Mouse (Mus musculus): ENCODE data around the gene Fxn. TPM values are rescaled to one million over a fixed set of nuclear protein-coding genes. Genes with fewer than 3 reads are reported as not detected.

Gene Fxn
- polyA plus RNA-seq, 1 experiment: 231 TPM

DNA sequence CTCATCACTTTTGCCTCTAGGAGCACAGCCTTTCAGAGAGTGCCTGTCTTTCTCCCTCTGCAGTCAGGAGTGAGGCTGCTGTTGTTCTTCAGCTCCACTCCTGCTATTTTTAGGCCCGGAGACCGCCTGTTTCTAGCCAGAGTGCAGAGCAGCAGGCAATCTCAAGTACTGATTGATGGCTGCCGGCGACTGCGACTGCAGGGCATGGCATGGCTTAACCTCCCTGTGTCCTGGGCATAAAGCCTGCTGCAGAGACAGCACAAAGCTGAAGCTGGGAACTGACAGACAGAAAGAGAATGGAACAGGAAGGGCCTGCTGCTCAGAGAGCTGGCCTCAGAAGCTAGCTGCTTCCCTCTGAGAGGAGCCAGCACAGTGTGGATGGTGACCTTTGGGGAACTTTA is 27.9 kb upstream of the Fxn start:
- no peak for TF ChIP-seq GATA1 (IDR thresholded peaks at IDR 0.05; ENCODE audit: low read length)

DNA sequence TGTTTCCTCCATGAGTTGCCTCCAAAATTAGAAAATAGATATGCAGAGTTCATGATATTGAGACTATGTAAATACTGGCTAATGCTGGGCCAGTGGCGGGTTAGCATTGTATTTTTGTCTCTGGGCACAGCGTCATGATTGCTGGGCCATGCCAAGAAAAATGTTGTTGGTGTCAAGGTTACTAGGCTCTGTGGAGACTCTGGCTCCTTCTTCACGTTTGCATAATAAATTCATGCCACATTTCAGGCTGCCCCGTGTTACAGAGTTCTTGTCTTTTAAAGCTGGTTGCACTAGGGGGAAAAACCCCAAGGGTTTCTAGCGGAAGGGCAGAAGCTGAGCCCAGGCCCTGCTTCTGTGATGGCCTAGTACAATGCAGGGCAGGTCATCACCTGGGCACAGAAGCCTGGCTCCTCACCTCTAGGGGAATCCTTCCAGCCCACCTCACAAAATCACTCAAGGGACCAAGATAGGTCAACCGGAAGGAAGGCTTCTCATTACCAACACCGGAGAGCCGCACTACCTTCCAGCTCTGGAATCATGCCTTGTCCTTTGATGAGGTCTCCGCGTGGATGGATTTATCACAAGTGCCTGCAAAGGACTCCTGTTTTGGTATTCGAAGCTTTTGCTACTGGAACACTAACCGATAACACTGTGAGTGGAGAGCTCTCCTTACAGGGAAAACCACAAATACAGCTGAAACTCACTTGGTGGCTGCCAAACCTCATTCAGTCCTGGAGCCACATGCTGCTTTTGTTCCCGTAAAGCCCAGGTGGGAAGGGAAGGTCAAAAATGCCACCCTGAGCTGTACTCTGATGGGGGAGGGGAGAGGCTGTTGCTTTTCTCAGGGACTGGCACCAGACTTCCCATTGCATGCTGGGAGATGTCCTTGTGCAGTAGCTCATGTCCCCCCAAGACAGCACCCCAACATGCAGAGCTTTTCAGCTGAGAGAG is 27.1 kb upstream of the Fxn start:
- no peak for TF ChIP-seq GATA1 (IDR thresholded peaks at IDR 0.05; ENCODE audit: low read length)

DNA sequence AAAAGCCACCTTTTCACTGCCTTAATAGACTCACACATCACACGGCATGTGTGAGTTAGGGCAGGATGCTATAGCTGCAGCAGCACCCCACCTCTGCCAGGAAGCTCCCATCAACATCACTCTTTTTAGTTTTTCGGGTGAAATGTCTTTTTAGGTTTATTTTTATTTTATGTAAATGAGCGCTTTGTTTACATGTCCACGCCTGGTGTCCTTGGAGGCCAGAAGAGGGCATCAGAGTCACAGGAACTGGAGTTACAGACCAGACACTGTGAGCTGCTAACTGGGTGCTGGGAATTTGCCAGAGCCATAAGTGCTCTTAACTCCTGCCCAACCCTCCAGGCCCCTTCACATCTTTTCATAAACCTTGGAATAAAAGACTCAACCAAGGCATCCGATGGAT is 25.9 kb upstream of the Fxn start:
- no peak for TF ChIP-seq GATA1 (IDR thresholded peaks at IDR 0.05; ENCODE audit: low read length)

DNA sequence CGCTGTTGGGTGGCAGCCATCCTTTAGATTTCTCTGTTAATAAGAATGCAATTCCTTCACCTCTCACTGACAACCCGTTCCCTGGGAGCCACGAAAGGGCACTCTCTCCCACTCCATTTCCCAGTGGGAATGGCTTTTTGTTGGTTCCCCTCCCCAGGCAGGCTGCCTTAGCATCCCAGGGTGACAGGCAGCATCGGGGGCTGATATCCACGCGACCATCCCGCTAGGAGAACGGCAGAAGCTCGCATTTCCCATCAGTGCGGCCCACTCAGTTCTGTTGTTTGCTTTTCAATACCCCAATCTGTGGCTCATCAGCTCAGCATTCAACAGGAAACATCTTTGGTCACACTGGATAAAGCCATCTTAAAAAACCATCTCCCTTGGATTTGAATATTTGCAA is 21.8 kb upstream of the Fxn start:
- TF ChIP-seq GATA1 (IDR thresholded peaks at IDR 0.05; ENCODE audit: low read length): no peak

DNA sequence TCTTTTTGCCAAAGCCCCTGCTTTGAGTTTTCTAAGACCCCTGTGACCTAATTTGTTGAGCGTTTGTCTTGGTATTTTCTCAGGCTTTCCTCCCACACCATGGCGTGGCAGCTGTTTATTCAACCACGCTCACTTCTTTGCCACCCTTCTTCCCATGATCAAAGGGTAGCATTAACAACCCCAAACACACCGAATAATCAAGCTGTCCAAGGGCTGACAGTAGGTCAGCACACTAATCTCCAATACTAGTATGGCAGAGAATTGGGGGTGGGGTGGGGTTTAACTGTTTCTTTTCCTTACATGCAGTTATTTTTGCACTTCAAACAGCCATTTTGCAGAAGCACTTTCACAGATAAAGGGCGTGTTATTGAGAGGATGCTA is 21.4 kb upstream of the Fxn start:
- no peak for TF ChIP-seq GATA1 (IDR thresholded peaks at IDR 0.05; ENCODE audit: low read length)

DNA sequence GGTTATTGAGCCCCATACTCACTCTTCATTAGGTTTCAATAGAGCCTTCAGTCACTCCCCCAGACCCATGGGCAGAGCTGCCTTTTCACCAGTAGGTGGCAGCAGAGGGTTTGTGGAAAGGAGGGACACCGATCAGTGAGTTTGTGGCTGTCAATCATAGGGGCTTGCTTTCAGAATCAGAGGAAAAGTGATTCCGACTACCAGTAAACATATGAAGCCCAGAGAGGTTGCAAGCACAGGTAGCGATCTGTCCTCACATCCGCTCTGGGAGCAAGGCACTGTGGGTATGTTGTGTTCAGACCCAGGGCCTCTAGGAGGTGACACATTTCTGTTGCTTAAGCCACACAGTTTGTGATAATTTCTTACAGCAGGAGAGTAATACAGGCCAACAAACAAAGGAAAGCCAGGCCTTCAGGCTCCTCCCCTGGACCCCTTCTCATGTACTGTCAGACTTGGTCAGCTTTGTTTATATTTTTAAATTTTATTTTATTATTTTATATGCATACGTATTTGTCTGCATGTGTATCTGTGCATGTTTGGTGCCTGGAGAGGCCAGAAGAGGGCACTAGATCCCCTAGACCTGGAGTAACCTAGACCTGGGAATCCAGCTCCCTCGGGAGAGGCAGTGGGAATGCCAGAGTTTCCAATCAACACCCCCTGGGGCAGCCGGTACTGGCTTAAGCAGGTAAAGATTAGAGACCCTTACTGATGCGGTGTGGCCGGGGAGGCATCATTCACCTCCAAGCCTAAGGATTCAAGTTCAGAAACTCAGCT is 20.8 kb upstream of the Fxn start:
- TF ChIP-seq GATA1 (IDR thresholded peaks at IDR 0.05; ENCODE audit: low read length): no peak

DNA sequence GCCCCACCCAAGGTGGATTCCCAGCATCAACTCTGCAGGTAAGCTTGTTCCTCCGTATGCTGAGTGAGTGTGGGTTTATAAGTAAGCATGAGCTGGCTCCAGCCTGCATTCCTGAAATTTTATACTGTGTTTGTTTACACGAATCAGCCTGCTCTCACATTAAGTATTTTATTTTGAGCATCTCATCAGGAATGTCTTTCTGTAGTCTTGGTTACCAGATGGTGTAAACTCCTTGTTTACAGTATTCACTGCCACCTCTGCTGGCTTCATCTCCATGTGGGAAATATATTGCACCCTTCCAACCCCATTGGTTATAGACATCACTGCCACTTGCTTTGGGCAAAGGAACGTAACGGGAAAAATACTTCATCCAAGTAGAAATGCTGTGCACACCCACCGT is 13.1 kb upstream of the Fxn start:
- TF ChIP-seq GATA1 (IDR thresholded peaks at IDR 0.05; ENCODE audit: low read length): no peak

DNA sequence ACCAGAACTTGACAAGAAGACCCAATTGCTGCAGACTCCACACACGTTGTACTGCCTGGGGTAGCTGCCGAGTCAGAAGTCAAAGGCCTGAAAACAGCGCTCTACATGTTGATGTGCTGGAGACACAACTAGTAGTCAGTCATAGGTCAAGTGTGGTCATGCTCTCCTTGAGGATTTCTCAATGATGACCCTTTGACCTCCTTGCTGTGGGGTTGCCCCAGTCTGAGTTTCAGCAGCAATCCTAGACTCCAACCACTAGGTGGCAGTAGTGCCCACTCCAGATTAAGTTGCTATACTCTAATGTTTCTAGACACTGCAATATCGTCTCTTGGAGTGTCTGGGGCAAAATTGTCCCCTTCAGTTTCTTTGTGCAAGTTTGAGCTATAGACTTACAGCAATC is 3.8 kb upstream of the Fxn start:
- no peak for TF ChIP-seq GATA1 (IDR thresholded peaks at IDR 0.05; ENCODE audit: low read length)

DNA sequence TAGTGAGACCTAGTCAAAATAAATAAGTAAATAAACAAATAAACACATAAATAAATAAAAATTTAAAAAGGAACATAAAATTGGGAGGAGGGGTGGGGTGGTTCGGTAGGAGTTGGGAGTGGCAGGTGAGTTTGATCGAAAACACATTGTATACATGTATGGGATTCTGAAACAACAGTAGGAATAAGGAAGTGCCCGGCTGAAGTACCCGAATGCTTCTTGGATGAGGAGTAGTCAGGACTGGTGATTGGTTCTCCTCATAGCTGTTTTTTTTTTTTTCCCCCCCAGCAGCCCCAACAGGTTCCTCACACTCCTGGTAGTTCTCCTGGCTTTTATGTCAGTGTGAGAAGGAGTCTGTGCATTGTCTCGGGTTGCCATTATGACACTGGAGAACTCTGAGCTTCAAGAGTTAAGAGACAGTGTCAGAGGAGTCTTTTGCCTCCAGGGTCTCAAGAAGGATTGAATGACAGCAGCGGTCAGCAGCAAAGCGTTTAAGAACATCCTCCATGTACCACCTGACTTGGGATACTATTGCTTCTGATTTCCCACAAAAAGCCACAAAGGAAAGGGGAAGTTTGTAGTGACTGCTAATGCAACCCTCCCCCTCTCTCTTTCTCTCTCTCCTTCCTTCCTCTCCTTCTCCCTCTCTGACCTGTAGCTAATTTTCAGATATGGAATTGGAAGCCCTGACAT is 1.0 kb upstream of the Fxn start:
- TF ChIP-seq GATA1 (IDR thresholded peaks at IDR 0.05; ENCODE audit: low read length): no peak

DNA sequence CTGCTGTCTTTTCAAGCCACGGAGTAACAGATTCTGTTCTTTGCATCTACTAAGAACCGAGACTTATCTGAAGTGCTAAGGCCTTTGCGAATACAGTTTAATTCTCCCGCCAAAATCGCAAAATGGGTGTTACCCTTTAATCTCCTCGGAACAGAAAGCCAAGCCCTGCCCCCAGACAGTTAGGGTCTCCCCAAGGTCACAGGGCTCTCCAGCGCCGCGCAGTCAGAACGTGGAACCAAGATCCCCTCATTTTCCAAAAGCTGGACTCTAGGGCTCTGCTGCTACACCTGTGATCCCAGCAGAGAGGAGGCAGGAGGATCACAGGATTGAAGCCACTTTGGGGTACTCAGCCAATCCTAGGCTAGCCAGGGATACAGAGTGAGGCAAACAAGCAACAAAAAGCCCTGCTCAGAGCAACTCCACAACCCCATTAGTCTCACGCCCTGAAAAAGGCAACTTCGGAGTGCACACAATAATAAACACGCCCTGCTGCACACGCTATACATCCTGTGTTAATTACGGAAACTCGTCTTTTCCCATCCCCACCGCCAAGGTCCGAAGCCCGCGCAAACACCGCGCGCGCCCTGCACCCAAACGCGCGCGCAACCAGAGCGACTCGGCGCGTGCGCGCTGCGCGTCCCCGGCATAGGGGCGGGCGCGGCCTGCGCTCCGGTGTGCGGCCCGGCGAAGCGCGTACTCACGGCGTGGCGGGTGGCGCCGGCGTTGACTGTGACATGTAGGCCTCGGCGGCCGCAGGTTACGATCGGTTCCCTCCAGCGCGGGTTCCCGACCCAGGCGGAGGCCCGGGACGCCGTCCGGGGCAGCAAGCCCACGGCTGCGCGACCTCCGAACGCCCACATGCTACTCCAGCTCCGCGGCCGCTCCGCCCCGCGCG is 452 bp downstream of the Fxn start:
- TF ChIP-seq GATA1 (IDR thresholded peaks at IDR 0.05; ENCODE audit: low read length): no peak

DNA sequence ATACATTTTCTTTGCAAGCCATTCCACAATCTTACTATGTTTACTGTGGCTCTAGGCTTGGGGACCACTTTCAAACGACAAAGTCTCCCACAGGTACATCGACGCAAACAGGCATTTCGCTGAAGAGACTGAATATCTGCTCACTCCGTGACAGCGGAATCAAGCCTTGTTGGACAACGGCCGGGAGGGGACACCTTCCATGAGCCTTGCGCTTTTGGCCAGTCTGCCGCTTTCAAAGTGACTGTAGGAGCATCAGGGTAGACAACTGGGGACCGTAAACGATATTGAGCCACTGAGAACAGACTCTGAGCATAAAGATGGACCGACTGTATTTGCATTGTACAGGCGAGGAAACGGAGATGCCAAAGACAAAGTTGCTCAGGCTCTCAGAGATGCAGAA is 1.5 kb downstream of the Fxn start:
- TF ChIP-seq GATA1 (IDR thresholded peaks at IDR 0.05; ENCODE audit: low read length): no peak

DNA sequence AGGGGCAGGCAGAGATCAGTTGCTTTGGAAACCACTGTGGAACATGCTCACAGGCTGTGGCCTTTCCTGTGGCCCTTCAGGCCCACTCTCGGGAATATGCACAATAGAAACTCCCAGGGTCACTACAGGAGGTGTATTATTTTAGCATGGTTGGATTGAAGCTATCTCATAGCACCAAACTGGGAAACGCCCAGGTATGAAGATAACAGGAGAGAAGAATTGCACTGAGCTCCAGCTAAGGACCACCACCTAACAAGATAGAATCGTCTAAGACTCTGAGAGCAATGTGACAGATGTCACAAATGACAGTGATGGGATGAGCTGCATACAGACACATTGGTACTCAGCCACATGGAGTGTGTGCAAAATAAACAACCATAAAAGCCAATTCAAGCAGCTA is 6.1 kb downstream of the Fxn start:
- no peak for TF ChIP-seq GATA1 (IDR thresholded peaks at IDR 0.05; ENCODE audit: low read length)

DNA sequence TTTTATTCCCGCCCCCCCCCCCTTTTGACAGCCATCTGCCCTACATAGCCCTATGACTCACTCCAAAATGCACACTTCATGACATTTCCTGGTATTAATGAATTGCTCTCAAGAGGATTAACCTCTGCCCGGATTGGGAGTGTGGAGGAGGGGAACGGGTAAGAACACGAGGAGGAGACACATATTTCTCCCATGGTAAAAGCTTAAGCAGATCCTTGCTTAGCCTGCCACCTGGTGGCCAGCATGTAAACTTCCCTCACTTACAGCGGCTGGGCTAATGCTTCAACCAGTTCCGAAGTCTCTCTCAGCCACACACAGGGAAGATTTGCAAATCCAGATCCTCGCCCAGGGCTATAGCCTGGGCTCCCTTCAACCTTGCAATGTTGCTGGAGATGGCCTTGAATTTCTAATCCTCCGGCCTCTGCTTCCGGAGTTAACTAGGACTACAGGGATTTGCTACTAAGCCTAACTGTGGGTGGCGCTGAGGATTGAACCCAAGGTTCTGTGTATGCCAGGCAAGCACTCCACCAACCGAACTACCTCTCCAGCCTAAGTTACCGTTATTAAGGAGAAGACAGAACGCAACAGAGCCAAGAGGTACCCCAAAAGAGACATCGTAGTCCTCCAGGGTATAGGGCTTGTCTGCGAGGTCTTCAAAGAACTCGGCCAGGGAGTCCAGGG is 8.5 kb downstream of the Fxn start:
- TF ChIP-seq GATA1 (IDR thresholded peaks at IDR 0.05; ENCODE audit: low read length): no peak

DNA sequence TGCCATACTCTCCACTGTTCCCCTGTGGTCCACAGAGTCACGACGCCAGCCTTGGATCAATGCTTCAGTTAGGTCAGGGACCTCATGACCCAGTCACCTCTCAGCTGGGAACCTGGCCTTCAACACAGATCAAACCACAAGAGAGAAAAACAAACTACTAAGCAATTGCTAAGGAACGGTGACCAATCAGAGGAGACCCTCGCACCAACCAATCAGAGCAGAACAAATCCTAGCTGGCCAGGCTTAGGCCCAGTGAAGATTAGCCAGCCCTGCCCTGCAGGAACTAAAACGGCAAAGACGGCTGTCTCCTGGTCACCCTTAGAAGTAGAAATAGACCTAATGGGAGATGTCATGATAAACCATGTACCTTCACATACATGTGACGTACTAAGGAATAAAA is 9.1 kb downstream of the Fxn start:
- no peak for TF ChIP-seq GATA1 (IDR thresholded peaks at IDR 0.05; ENCODE audit: low read length)

DNA sequence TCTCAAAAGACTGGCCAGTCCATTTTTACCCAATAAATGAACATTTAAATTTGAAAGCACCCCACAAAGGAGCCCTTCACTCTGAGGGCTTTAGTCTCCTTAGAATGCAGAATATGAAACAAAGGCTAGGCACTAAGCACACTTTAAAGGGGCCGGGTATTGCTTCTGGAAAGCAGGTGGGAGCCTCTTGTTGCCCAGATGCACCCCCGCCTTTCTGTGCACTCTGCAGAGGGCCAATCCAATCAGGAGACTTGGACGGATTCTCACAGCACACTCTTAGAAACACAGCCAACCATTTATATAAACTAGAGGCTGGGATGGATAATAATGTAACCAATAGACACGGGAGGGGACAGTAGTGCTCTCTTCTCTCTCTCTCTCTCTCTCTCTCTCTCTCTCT is 11.9 kb downstream of the Fxn start:
- no peak for TF ChIP-seq GATA1 (IDR thresholded peaks at IDR 0.05; ENCODE audit: low read length)

Measured in G1E-ER4 (cell line).